Comparison of ENCODE assay signal across 8 mouse cellular contexts in genomic region chr1:181379664-181380063, GRCm38 (mm10). TPM values are rescaled to one million over a fixed set of nuclear protein-coding genes. Genes with fewer than 3 reads are reported as not detected.
DNase-seq lines count a peak whose midpoint lies in the region; ATAC-seq lines count a peak whose summit lies in the region.

No protein-coding gene starts in this region.

- peak; percentile 43; the same call in 1 of the 2 replicates for ATAC-seq in forebrain, embryonic 14.5 days
- ATAC-seq in megakaryocyte, adult 5-6 weeks (ENCODE audit: poor library complexity, severe bottlenecking), result peak; percentile 77

- no peak overlapping the region for H3K27ac ChIP-seq in forebrain, embryonic 14.5 days (ENCODE audit: low read depth, low read length)

- H3K36me3 ChIP-seq in forebrain, embryonic 14.5 days (ENCODE audit: control insufficient read depth, insufficient read depth, low read length), result no peaks in the 10 kb centered on the region

- H3K4me1 ChIP-seq in forebrain, embryonic 14.5 days (ENCODE audit: control insufficient read depth, insufficient read depth, low read length), result peaks cover 3% of the 10 kb centered on the region; the same call in 1 of the 2 replicates

- H3K4me2 ChIP-seq in forebrain, embryonic 14.5 days (ENCODE audit: low read length), result no peak overlapping the region

- no peaks in the 10 kb centered on the region for H3K9me3 ChIP-seq in forebrain, embryonic 14.5 days (replicated peaks; ENCODE audit: control insufficient read depth, low read length)

- peak; percentile 20 to 73 for DNase-seq in heart, adult 18-20 months
- no peak for DNase-seq in heart, adult 9 months (ENCODE audit: low spot score in 2 of 2)
- peak; percentile 44 for DNase-seq in CD4-positive helper T cell, adult 2 months (ENCODE audit: low read depth, low spot score)
- DNase-seq in c-Kit-positive CD71-positive TER-119-positive erythroid progenitor cells, embryonic 14.5 days (ENCODE audit: low spot score), result peak; percentile 62
- DNase-seq in forebrain, embryonic 14.5 days (ENCODE audit: low spot score), result peak; percentile 64
- peak; percentile 62 for DNase-seq in kidney, postnatal 14 days
- DNase-seq in spleen, adult 12 weeks (ENCODE audit: low spot score), result peak; percentile 30

- WGBS in forebrain, embryonic 14.5 days, result 29% methylated on average over 8 of the region's 8 CpGs

- H3K4me3 ChIP-seq in forebrain, embryonic 14.5 days (ENCODE audit: low read depth, low read length), result no peak overlapping the region

- H3K27me3 ChIP-seq in forebrain, embryonic 14.5 days (replicated peaks; ENCODE audit: control insufficient read depth, insufficient read depth, low read length), result no peaks in the 10 kb centered on the region

- no peak overlapping the region for H3K9ac ChIP-seq in forebrain, embryonic 14.5 days (ENCODE audit: low read length)

RNA-seq across cellular contexts. Expression of gene Cnih3, which starts 27.2 kb away (rescaled TPM):
- not detected for total RNA-seq in heart, adult 18-20 months (2021)
- polyA plus RNA-seq in forebrain, embryonic 14.5 days (2014; fragmentation: Nextera tagmentation; extraction: Ambion mirVana), result 17.0 and 27.9 TPM in 2 replicates
- total RNA-seq in megakaryocyte, adult 5-6 weeks (2015), result not detected in 2 replicates
- total RNA-seq in megakaryocyte, adult 5-6 weeks (2017), result not detected in 2 replicates

Comparison
In these comparisons a context has a peak if more than half of its experiments do, and no peak if none do; other contexts are left out.
1. DNase-seq: peak in heart, adult 18-20 months (2 of 2), CD4-positive helper T cell, adult 2 months (single experiment), c-Kit-positive CD71-positive TER-119-positive erythroid progenitor cells, embryonic 14.5 days (single experiment), forebrain, embryonic 14.5 days (single experiment), kidney, postnatal 14 days (single experiment) and spleen, adult 12 weeks (single experiment); none in heart, adult 9 months (0 of 2).